Mouse (Mus musculus): Measurements from ENCODE around the gene Mcrip1. TPM values are rescaled to one million over a fixed set of nuclear protein-coding genes. Genes with fewer than 3 reads are reported as not detected.
A peak's percentile ranks its signal among the peaks of the same experiment; 100 is the strongest.
"Not testable (repeated sequence)": the region's sequence is repeated elsewhere in the genome, so short reads cannot be mapped to it uniquely, and the experiment has no call there.

The Mcrip1 gene
- 45.7 and 46.9 TPM in 2 replicates for polyA plus RNA-seq (2015; fragmentation: Nextera tagmentation; extraction: Ambion mirVana)

DNA sequence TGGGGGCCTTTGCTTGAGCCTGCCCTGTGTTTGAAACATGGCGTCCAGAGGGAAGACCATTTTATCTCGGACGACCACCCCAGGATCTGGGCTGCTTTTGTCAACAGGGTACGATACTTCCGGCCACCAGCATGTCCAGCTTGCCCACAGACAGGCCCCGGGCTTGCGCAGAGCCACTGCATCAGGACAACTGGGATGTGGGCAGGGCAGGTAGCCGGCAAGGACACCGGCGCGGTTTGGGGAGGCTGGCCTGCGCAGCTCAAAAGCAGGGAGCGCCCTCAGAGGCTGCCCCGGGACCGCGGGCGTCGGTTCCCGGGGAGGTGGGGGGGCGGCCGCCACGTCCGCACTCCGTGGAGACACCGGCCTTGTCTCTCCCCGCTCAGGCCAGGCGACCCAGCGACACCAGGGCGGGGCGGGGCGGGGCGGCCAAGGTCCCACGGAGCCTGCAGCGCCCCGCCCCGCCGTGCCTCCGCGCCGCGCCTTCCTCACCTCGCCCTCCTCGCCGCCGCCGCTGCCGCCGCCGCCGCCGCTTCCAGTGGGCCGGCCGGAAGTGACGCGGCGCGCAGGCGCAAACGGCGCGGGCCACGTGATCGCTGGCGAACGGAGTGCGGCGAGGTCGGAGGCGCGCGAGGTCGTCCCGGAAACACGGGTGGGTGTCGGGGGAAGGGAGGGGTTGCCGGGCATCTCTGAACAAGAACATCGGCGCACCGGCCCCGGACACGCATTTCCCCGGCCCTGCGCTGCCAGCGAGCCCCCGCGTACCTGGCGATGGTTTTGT, at the start of gene Mcrip1:
Mcrip1 (minus strand) TSS at position 560 of the 778 bp plus-strand sequence.
- DNase-seq: peak; percentile 85
- Histone ChIP-seq H3K9me3 (replicated peaks) (no peaks in the 10 kb centered on the region), H3K4me3 (replicated peaks) (peak within 1 kb of the TSS; percentile 84), H3K4me1 (replicated peaks) (peaks cover 54% of the 10 kb centered on the region), H3K4me2 (peak within 1 kb of the TSS; percentile 97), H3K9ac (peak within 1 kb of the TSS; percentile 97), H3K27me3 (no peaks in the 10 kb centered on the region), H3K36me3 (peaks cover 8% of the 10 kb centered on the region), H3K27ac (peak within 1 kb of the TSS; percentile 97)
- peak; percentile 94 for ATAC-seq (ENCODE audit: low read depth)
- under 1% methylated on average over 84 of the region's 87 CpGs for WGBS (ENCODE audit: insufficient replicate concordance)

DNA sequence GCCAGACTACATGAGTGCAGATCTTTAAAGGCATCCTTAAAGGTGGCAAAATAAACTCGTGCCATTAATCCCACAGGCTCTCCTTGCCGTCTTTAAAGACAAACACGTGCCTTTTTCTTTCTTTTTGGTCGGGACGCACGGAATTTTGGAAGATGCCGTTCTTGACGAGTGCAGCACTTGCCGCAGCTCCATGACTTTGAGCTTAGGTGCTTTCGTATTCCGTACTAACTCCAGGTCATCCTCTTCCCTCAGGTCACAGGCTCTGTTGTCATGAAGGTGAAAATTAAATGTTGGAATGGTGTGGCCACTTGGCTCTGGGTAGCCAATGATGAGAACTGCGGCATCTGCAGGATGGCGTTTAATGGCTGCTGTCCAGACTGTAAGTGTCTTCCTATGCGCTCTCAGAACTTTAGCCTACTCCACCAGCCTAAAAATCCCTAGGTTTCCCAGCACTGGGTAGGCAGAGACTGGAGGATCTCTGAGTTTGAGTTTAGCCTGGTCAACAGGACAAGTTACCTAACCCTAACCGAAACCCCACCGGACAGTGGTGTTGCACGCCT, 49.5 kb upstream of the Mcrip1 start:
- Histone ChIP-seq H3K9ac (peak overlapping the region; percentile 99), H3K27me3 (no peaks in the 10 kb centered on the region), H3K4me2 (peak overlapping the region; percentile 98), H3K9me3 (replicated peaks) (no peaks in the 10 kb centered on the region), H3K4me1 (replicated peaks) (peaks cover 85% of the 10 kb centered on the region), H3K27ac (peak overlapping the region; percentile 95), H3K36me3 (peaks cover 66% of the 10 kb centered on the region), H3K4me3 (replicated peaks) (peak overlapping the region; percentile 99)
- DNase-seq (no peak), ATAC-seq (ENCODE audit: low read depth) (no peak)
- WGBS (ENCODE audit: insufficient replicate concordance): 43% methylated on average over 17 of the region's 17 CpGs

DNA sequence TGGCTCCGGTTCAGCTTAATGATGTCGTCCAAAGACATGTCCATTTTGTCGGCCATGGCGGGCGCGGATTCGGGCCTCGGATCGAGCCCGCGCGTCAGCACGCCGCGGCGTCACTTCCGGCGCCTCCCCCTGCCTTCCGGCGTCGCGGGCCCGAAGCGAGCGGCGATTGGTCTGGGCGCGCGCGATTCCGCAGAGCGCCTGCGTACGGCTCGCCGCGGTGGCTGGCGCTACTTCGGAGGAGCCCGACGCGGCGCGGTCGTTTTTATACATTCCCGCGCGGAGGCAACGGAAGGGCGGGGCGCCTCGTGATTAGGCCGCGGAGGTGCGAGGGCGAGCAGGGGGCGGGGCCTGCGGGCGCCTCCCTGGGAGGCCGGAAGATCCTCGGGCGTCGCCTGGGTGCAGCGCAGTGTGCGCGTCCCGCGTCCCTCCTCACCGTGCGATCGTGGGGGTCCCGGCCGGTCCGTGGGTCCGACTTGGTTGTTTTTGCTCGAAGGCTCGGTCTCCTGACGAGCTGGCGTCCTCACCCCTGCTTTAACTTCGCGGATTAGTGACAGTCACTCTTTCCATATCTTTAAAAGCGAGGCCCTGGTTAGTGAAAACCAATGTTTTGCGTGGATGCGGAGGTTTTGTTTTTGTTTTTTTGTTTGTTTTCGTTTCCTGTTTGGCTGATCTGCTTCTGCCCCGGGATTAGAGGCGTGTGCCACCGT, 48.9 kb upstream of the Mcrip1 start, which contains the start of the genes Alyref and Anapc11:
Alyref (minus strand) TSS at position 83 of the 707 bp plus-strand sequence.
Anapc11 (plus strand) TSS at position 139 of the 707 bp plus-strand sequence.
- H3K36me3 ChIP-seq: peaks cover 68% of the 10 kb centered on the region
- no peaks in the 10 kb centered on the region for H3K27me3 ChIP-seq
- H3K9me3 ChIP-seq (replicated peaks): no peaks in the 10 kb centered on the region
- peaks cover 84% of the 10 kb centered on the region for H3K4me1 ChIP-seq (replicated peaks)
- under 1% methylated on average over 88 of the region's 88 CpGs for WGBS (ENCODE audit: insufficient replicate concordance)
- DNase-seq (peak; percentile 92), ATAC-seq (ENCODE audit: low read depth) (peak; percentile 97)
- peak within 1 kb of the TSS; percentile 99 for H3K4me3 ChIP-seq (replicated peaks)
- H3K27ac ChIP-seq: peak within 1 kb of the TSS; percentile 95
- peak within 1 kb of the TSS; percentile 98 for H3K4me2 ChIP-seq
- H3K9ac ChIP-seq: peak within 1 kb of the TSS; percentile 99

DNA sequence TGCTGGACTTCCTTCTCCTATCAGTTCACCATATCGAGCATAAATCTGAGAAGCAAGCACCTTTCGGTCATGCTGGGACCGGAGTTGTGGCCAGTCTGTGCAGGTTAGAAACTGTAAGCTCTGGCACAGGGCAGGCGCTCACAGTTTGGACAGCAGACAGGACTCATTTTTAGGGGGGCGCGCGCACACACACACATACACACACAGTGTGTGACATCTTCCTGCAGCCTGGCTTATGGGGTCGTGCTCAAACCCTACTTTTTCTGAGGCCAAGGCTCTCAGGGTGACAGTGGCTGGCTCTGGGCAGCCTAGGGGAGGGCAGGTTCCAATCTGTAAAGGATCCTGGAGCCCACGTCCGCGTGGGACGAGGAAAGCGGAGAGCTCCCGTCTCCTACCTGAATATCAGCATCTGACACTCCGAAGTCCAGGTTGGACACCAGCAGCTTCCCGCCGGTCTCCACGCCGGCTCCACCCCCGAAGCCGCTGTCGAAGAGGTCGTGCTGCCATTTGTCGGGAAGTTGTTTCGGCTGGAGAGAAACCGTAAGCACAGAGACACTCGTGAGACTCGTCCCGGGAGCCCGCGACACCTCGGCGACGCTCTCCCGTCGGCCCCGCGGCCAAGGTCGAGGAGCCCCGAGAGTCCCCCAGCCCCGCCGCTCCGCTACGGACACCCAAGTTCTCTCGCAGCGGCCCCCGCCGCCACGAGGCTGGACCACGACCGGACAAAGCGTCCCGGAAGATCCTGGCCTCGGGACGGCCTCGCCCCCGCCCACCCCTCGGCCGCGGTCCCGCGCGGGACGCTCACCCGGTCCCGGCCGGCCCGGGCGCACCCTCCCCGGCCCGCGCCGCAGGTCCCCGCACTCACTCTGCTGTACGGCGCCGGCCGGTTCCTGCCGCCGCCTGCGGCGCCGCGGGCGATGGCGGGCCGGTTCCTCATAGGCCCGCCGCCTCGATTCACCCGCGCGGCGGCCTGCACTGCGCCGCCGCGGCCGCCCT, 48.0 kb upstream of the Mcrip1 start:
- Histone ChIP-seq H3K27ac (peak overlapping the region; percentile 95), H3K4me3 (replicated peaks) (peak overlapping the region; percentile 99), H3K4me2 (peak overlapping the region; percentile 98), H3K9me3 (replicated peaks) (no peaks in the 10 kb centered on the region), H3K9ac (peak overlapping the region; percentile 99), H3K4me1 (replicated peaks) (peaks cover 78% of the 10 kb centered on the region), H3K36me3 (peaks cover 68% of the 10 kb centered on the region), H3K27me3 (no peaks in the 10 kb centered on the region)
- ATAC-seq (ENCODE audit: low read depth) (peak; percentile 38), DNase-seq (no peak)
- WGBS (ENCODE audit: insufficient replicate concordance): 2% methylated on average over 88 of the region's 99 CpGs

DNA sequence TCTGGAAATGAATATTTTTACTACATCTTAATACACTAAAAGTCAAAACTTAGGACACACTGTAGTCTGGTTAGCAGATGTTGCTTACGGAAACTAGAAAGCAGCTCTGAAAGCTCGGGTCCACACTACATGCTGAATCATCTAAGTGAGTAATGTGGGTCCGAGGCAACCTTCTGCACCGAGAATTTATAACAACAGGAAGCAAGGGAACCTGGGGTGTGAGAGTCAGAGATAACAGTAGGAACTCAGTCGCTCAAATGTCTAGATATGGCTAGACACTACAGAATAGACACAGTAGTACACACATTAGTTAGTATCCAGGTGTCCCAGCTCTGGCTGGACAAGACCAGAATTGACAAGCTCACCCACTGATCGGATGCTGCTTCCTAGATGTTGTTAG, 39.0 kb upstream of the Mcrip1 start:
- Histone ChIP-seq H3K27ac (peak overlapping the region; percentile 61), H3K4me1 (replicated peaks) (peaks cover 23% of the 10 kb centered on the region), H3K4me3 (replicated peaks) (no peak overlapping the region), H3K9ac (peak overlapping the region; percentile 40), H3K27me3 (no peaks in the 10 kb centered on the region), H3K36me3 (peaks cover 97% of the 10 kb centered on the region), H3K9me3 (replicated peaks) (no peaks in the 10 kb centered on the region), H3K4me2 (no peak overlapping the region)
- no peak for DNase-seq
- ATAC-seq (ENCODE audit: low read depth): peak; percentile 60
- 23% methylated on average over 6 of the region's 6 CpGs for WGBS (ENCODE audit: insufficient replicate concordance)

DNA sequence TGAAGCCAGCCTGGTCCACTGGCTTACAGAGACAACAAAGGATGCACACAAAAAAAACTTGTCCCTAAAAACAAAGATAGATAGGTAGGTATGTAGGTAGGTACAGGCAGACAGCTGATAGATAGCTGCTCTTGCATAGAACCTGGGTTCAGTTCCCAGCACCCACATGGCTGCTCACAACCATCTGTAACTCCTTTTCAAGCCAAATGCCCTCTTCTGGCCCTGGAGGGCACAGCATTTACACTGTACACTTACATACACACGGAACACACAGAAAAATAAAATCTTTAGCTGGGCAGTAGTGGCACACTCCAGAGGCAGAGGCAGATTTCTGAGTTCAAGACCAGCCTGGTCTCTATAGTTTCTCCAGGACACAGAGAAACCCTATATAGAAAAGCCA, 34.4 kb upstream of the Mcrip1 start:
- Histone ChIP-seq H3K9me3 (replicated peaks) (no peaks in the 10 kb centered on the region), H3K4me2 (no peak overlapping the region), H3K4me3 (replicated peaks) (no peak overlapping the region), H3K36me3 (peaks cover 67% of the 10 kb centered on the region), H3K27ac (no peak overlapping the region), H3K9ac (no peak overlapping the region), H3K4me1 (replicated peaks) (peaks cover 36% of the 10 kb centered on the region), H3K27me3 (no peaks in the 10 kb centered on the region)
- no peak for DNase-seq
- ATAC-seq (ENCODE audit: low read depth): no peak
- 91% methylated on average over 1 of the region's 1 CpGs for WGBS (ENCODE audit: insufficient replicate concordance)

DNA sequence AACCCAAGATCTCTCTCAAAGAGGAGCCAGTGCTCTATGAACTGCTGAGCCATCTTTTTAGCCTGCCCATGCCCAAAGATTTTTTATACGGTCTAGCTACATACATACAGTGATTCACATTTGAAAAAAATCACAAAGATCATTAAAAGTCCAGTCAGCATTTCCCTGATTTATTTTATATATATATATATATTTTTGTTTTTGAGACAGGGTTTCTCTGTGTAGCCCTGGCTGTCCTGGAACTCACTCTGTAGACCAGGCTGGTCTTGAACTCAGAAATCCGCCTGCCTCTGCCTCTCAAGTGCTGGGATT, 33.4 kb upstream of the Mcrip1 start:
- H3K36me3 ChIP-seq: peaks cover 67% of the 10 kb centered on the region
- not testable (repeated sequence) for DNase-seq

DNA sequence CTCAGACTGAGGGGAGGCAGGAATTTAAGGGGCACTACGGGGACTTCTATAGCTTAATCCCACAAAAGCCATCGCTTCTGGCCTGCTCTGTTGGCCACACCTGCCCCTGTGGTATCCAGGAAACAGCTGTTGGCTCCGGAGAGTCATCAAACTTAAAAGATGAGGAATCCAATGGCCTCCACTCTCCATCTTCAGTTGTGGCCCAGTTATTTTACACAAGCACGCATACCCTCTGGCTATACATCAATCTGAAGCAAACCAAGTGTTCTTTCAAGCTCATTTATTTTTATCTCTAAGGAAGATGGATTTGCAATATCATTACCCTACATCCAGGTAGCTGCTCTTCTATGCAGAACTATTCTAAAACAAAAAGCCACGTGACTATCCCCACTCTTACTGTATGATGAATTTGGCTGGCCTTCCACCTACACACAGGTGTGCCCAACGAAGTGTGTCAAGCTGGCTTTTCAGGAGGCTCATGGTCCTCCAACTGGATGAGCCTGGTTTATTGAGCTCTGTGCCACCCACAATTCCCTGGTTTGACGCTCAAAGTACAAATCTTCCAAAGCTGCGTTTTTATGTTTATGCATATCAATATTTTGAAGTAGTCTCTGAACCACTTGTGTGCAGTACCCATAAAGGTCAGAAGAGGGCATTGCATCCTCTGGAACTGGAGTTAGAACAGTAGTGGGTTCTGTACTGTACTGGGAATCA, 32.9 kb upstream of the Mcrip1 start:
- Histone ChIP-seq H3K4me1 (replicated peaks) (peaks cover 44% of the 10 kb centered on the region), H3K36me3 (peaks cover 67% of the 10 kb centered on the region), H3K4me3 (replicated peaks) (peak overlapping the region; percentile 87), H3K9me3 (replicated peaks) (no peaks in the 10 kb centered on the region), H3K9ac (peak overlapping the region; percentile 91), H3K27ac (peak overlapping the region; percentile 83), H3K27me3 (no peaks in the 10 kb centered on the region), H3K4me2 (peak overlapping the region; percentile 90)
- 49% methylated on average over 8 of the region's 8 CpGs for WGBS (ENCODE audit: insufficient replicate concordance)
- DNase-seq (no peak), ATAC-seq (ENCODE audit: low read depth) (no peak)

More for the DNA sequence above, 33.4 kb upstream of the Mcrip1 start:
- WGBS (ENCODE audit: insufficient replicate concordance): 73% methylated on average over 2 of the region's 2 CpGs
- H3K9ac ChIP-seq; ATAC-seq (ENCODE audit: low read depth); H3K27ac ChIP-seq; H3K4me2 ChIP-seq; H3K9me3 ChIP-seq (replicated peaks); H3K4me3 ChIP-seq (replicated peaks); H3K27me3 ChIP-seq: not testable (repeated sequence)
- peaks cover 39% of the 10 kb centered on the region for H3K4me1 ChIP-seq (replicated peaks)

DNA sequence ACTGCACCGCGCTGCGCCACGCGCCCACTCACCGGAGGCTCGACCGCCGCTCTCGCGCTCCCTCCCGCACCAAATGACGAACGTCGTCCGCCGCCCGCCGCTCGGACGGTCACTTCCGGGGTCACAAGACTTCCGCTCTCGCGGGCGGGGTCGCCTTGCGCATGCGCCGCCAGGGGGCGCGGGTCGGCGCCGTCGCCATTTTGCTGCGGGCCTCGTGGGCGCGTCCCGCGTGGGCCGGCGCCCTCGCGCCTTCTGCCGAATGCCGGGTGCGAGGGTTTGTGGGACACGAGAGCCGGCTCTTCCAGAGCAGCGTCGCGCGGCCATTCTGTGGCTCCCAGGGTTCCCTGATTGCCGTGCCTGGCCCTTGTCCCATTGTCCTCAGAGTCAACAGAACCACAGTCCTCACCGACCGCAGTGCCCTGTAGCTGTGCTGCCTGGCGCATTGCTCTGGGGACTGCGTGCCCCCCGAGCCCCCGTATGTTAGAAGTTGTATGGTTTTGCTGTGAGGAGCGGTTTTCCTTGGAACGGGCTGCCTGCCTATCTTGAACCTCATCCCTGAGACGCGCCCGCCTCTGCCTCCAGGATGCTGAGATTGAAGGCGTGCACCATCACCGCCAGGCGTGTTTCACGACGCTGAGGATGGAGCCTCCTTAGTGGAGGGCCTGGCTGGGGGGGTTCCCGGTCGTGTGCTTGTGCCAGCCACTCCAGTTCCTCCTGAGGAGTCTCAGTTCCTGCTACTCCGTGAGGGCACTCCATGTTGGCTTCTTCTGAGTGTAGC, 32.2 kb upstream of the Mcrip1 start, which contains the start of gene Arhgdia:
Arhgdia (minus strand) TSS at position 135 of the 778 bp plus-strand sequence.
- peak; percentile 55 for ATAC-seq (ENCODE audit: low read depth)
- Histone ChIP-seq H3K4me3 (replicated peaks) (peak within 1 kb of the TSS; percentile 87), H3K27me3 (no peaks in the 10 kb centered on the region), H3K4me2 (peak within 1 kb of the TSS; percentile 90), H3K9ac (peak within 1 kb of the TSS; percentile 91), H3K27ac (peak within 1 kb of the TSS; percentile 83), H3K4me1 (replicated peaks) (peaks cover 52% of the 10 kb centered on the region), H3K36me3 (peaks cover 63% of the 10 kb centered on the region), H3K9me3 (replicated peaks) (no peaks in the 10 kb centered on the region)
- peak; percentile 77 for DNase-seq
- WGBS (ENCODE audit: insufficient replicate concordance): 3% methylated on average over 70 of the region's 75 CpGs

All from liver, embryonic 13.5 days (tissue).